Mouse (Mus musculus) embryonic facial prominence, embryonic 11.5 days (tissue): ENCODE data around the gene Lpcat1. TPM values are rescaled to one million over a fixed set of nuclear protein-coding genes. Genes with fewer than 3 reads are reported as not detected.

ENCODE experiments used
- ATAC-seq: fragments of 200-750 bp; cut with Nextera tagmentation; replicated peaks from 2 replicates; pipeline ENCODE4 v1.8.0; 2017; ENCODE audit warnings: low read depth; ENCODE audit not compliant: insufficient number of reproducible peaks, low FRiP score, low TSS enrichment
- DNase-seq: peaks from one replicate; pipeline ENCODE4 v3.0.0-alpha.2; 2015; ENCODE audit warnings: low spot score
- H3K27ac ChIP-seq: fragments of 300-500 bp; sonication (generic); replicated peaks from 2 replicates; pipeline ENCODE4 v1.5.1; 2014; ENCODE audit warnings: mild to moderate bottlenecking, low read depth, low read length, control low read depth
- H3K27me3 ChIP-seq: fragments of 300-500 bp; sonication (generic); 2 replicates; pipeline ENCODE4 v1.6.1; 2014; ENCODE audit warnings: mild to moderate bottlenecking, low read length, moderate library complexity, mixed read lengths; ENCODE audit not compliant: control insufficient read depth, insufficient read depth
- H3K36me3 ChIP-seq: fragments of 300-500 bp; sonication (generic); replicated peaks from 2 replicates; pipeline ENCODE4 v1.6.1; 2014; ENCODE audit warnings: low read depth, mild to moderate bottlenecking, low read length, moderate library complexity, mixed read lengths; ENCODE audit not compliant: control insufficient read depth, insufficient read depth
- H3K4me1 ChIP-seq: fragments of 300-500 bp; sonication (generic); 2 replicates; pipeline ENCODE4 v1.6.1; 2014; ENCODE audit warnings: low read length, mixed read lengths; ENCODE audit not compliant: control insufficient read depth, insufficient read depth
- H3K4me2 ChIP-seq: fragments of 300-500 bp; sonication (generic); 2 replicates; pipeline ENCODE4 v1.6.1; 2014; ENCODE audit warnings: low read depth, mild to moderate bottlenecking, control low read depth, low read length, moderate library complexity
- H3K4me3 ChIP-seq: fragments of 300-500 bp; sonication (generic); 2 replicates; pipeline ENCODE4 v1.5.1; 2014; ENCODE audit warnings: low read depth, low read length, control low read depth
- H3K9ac ChIP-seq: fragments of 300-500 bp; sonication (generic); replicated peaks from 2 replicates; pipeline ENCODE4 v1.6.1; 2014; ENCODE audit warnings: mild to moderate bottlenecking, control low read depth, low read length
- H3K9me3 ChIP-seq: fragments of 300-500 bp; sonication (generic); replicated peaks from 2 replicates; pipeline ENCODE4 v1.6.1; 2016; ENCODE audit warnings: mild to moderate bottlenecking, low read length, inconsistent platforms, mixed read lengths; ENCODE audit not compliant: control insufficient read depth
- WGBS: fragments of 180-500 bp; shearing (Covaris S2); extraction: QIAGEN DNeasy Blood & Tissue Kit; methylation state at CpG from one replicate; pipeline ENCODE4 v1.1.7; 2014; 5-methylcytosine and 5-hydroxymethylcytosine counted together
- polyA plus RNA-seq: library from polyadenylated mRNA; unstranded; fragments of >200 nt; fragmentation: Nextera tagmentation; extraction: Ambion mirVana; gene quantifications from 2 replicates; pipeline ENCODE4 v1.2.1, GENCODE M21; 2014

Gene Lpcat1
- polyA plus RNA-seq = 49.4 and 52.2 TPM in 2 replicates

DNA sequence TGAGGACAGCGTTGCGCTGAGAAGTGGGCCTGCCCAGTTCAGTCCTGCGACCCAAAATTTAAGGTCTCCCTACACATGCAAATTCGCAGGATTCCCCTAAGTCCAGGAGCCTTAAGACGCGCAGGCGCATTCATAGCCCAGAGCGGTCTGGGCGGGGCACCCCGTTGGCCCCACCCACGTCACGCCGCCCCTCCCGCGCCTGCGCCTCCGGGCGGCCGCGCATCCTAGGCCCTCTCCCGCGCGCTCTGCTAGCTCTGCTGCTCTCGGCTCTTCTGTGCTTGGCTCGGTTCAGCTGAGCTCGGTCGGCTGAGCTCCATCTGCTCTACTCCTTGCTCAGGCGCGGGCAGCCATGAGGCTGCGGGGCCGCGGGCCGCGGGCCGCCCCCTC, at the start of gene Lpcat1:
Gene Lpcat1, plus strand, starts transcription at position 164 of the 387 bp plus-strand sequence.
- H3K9ac ChIP-seq = peak within 1 kb of the TSS; percentile 91
- H3K4me2 ChIP-seq = peak within 1 kb of the TSS; percentile 91
- H3K9me3 ChIP-seq = no peaks in the 10 kb centered on the region
- peak within 1 kb of the TSS; percentile 96 for H3K27ac ChIP-seq
- H3K4me3 ChIP-seq = peak within 1 kb of the TSS; percentile 67
- no peaks in the 10 kb centered on the region for H3K4me1 ChIP-seq
- DNase-seq (peak; percentile 95), ATAC-seq (peak; percentile 94)
- no peaks in the 10 kb centered on the region for H3K36me3 ChIP-seq
- no peaks in the 10 kb centered on the region for H3K27me3 ChIP-seq
- under 1% methylated on average over 29 of the region's 35 CpGs for WGBS

DNA sequence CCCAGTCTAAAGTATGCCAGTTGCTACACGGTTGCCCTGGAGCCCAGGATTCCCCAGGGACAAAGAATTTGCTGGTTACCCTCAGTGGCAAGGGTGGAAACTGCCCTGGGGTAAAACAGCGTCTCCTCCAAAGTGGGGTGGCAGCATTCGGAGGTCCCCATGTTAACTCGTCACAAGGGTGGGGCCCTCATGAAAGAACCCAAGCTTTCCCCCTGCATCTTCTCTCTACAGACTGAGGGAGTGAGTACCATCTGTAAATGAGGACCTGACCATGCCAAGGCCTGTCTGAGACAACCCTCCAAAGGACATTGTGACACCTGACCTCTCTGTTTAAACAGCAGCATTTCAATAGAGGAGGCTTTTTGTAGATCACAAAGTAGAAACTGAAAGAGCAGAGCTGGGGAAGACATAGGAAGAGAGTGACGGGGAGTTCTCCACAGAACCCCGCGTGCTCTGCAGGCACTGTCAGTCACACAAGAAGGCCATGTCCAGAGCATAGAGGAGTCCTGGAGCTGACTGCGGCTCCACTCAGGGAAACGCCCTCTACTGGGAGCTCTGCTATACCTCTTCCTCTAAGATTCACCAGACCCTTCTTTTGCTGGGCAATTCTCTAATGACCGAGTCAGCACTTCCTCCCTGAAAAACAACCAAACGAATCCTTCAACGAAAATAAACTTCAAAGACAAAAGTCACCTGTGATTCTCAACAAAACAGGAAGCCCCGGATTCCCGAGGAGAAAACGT, 49.3 kb upstream of the Lpcat1 start:
- no peak overlapping the region for H3K9ac ChIP-seq
- ATAC-seq = no peak
- no peaks in the 10 kb centered on the region for H3K4me1 ChIP-seq
- H3K4me2 ChIP-seq = no peak overlapping the region
- WGBS = 35% methylated on average over 15 of the region's 15 CpGs
- DNase-seq = peak; percentile 52
- H3K27ac ChIP-seq = no peak overlapping the region
- H3K4me3 ChIP-seq = no peak overlapping the region
- H3K27me3 ChIP-seq = no peaks in the 10 kb centered on the region
- H3K9me3 ChIP-seq = no peaks in the 10 kb centered on the region
- no peaks in the 10 kb centered on the region for H3K36me3 ChIP-seq

DNA sequence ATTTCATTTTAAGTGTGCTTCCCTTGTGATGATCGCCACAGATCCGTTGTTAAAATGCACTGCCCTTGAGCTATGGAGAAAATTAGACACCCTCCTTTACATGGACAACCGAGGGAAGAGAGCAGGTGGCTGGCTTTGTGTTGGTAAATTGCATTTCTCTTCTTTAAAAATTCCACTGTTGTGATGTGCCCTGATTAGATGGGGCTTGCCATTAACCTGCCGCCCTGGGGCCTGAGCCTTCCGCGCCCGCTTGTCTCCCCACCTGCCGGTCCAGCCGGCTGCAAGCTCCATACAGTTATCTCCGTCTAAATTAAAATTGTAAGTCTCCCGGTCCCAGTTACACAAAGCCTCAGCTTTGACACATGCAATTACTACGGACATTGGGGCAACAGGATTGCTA, 48.7 kb upstream of the Lpcat1 start:
- no peak overlapping the region for H3K4me3 ChIP-seq
- no peaks in the 10 kb centered on the region for H3K36me3 ChIP-seq
- no peaks in the 10 kb centered on the region for H3K27me3 ChIP-seq
- ATAC-seq = no peak
- H3K27ac ChIP-seq = no peak overlapping the region
- DNase-seq = no peak
- no peak overlapping the region for H3K9ac ChIP-seq
- no peak overlapping the region for H3K4me2 ChIP-seq
- WGBS = 61% methylated on average over 12 of the region's 12 CpGs
- no peaks in the 10 kb centered on the region for H3K4me1 ChIP-seq
- no peaks in the 10 kb centered on the region for H3K9me3 ChIP-seq

DNA sequence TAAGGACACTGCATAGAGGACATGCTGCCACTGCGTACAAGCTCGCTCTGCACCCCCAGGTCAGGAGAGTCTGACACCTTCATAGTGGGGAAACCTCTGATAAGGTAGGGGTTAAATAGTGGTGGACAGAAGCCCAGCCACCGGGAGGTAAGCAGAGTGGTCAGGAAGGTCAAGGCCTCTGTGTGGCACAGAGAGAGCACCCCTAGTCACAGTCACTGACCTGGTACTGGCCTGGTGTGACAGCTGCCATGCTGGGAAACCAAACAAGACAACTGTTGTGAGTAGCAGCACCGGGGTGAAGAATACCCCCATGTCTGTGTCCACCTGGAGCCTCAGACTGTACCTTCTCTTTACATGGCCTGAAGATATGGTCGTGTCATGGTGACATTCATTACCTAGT, 47.8 kb upstream of the Lpcat1 start:
- Histone ChIP-seq H3K9ac (no peak overlapping the region), H3K27me3 (no peaks in the 10 kb centered on the region), H3K4me1 (no peaks in the 10 kb centered on the region), H3K4me2 (no peak overlapping the region), H3K4me3 (no peak overlapping the region), H3K36me3 (no peaks in the 10 kb centered on the region), H3K27ac (no peak overlapping the region), H3K9me3 (no peaks in the 10 kb centered on the region)
- WGBS = 76% methylated on average over 5 of the region's 5 CpGs
- DNase-seq = no peak
- ATAC-seq = no peak

- H3K4me2 ChIP-seq = no peak overlapping the region
- H3K27ac ChIP-seq = no peak overlapping the region
- H3K9me3 ChIP-seq = no peaks in the 10 kb centered on the region
- no peaks in the 10 kb centered on the region for H3K36me3 ChIP-seq
- H3K4me3 ChIP-seq = no peak overlapping the region
- no peaks in the 10 kb centered on the region for H3K4me1 ChIP-seq
- DNase-seq (no peak), ATAC-seq (no peak)
- no peak overlapping the region for H3K9ac ChIP-seq
- 68% methylated on average over 4 of the region's 4 CpGs for WGBS
- no peaks in the 10 kb centered on the region for H3K27me3 ChIP-seq
Measured at GRCm38 (mm10) chr13:73423043-73423442, 44.0 kb upstream of the Lpcat1 start.

- no peaks in the 10 kb centered on the region for H3K27me3 ChIP-seq
- H3K27ac ChIP-seq = no peak overlapping the region
- H3K4me3 ChIP-seq = no peak overlapping the region
- no peaks in the 10 kb centered on the region for H3K36me3 ChIP-seq
- H3K9me3 ChIP-seq = no peaks in the 10 kb centered on the region
- H3K4me2 ChIP-seq = no peak overlapping the region
- no peaks in the 10 kb centered on the region for H3K4me1 ChIP-seq
- DNase-seq = no peak
- H3K9ac ChIP-seq = no peak overlapping the region
- WGBS = 75% methylated on average over 6 of the region's 6 CpGs
- ATAC-seq = no peak
Measured at GRCm38 (mm10) chr13:73425035-73425434, 42.0 kb upstream of the Lpcat1 start.

GRCm38 (mm10) chr13:73425839-73426490, 41.0 kb upstream of the Lpcat1 start:
- H3K9ac ChIP-seq = no peak overlapping the region
- WGBS = 11% methylated on average over 11 of the region's 11 CpGs
- no peak for ATAC-seq

DNA sequence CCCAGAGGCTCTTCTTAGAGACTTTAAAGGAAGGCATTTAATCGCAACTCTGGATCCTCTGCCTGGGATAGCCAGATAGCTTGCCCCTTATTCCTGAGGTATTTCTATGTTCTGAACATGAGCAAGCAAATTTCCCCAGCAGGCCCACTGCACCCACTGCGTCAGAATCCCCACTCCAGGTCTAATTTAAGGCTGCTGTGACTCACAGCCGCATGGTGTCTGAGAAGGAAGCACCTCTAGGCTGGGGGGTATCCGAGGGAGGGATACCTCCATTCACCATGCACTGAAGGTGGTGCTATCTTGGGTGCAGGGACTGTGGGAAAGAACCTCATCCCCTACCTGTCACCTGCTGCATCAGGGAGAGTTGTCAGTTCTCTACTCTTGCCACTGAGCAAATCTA, 40.4 kb upstream of the Lpcat1 start:
- Histone ChIP-seq H3K27me3 (no peaks in the 10 kb centered on the region), H3K4me3 (no peak overlapping the region), H3K9ac (no peak overlapping the region), H3K27ac (no peak overlapping the region), H3K36me3 (no peaks in the 10 kb centered on the region), H3K4me1 (no peaks in the 10 kb centered on the region), H3K9me3 (no peaks in the 10 kb centered on the region), H3K4me2 (no peak overlapping the region)
- ATAC-seq (no peak), DNase-seq (no peak)
- WGBS = 85% methylated on average over 4 of the region's 4 CpGs

More at GRCm38 (mm10) chr13:73425839-73426490, 41.0 kb upstream of the Lpcat1 start:
- Histone ChIP-seq H3K4me1 (no peaks in the 10 kb centered on the region), H3K9me3 (no peaks in the 10 kb centered on the region), H3K27ac (no peak overlapping the region), H3K4me2 (no peak overlapping the region), H3K4me3 (no peak overlapping the region), H3K27me3 (no peaks in the 10 kb centered on the region), H3K36me3 (no peaks in the 10 kb centered on the region)
- DNase-seq = peak; percentile 78
